Mouse (Mus musculus) ovary, adult 18-20 months (tissue): ENCODE measurements around the gene Oaz2.
A peak's percentile ranks its signal among the peaks of the same experiment; 100 is the strongest.
"Not testable (repeated sequence)": the region's sequence is repeated elsewhere in the genome, so short reads cannot be mapped to it uniquely, and the experiment has no call there.

Source experiments
- DNase-seq: peaks from one replicate; pipeline ENCODE4 v3.0.0; 2022; ENCODE audit warnings: low spot score, mixed read lengths

Gene Oaz2

DNA sequence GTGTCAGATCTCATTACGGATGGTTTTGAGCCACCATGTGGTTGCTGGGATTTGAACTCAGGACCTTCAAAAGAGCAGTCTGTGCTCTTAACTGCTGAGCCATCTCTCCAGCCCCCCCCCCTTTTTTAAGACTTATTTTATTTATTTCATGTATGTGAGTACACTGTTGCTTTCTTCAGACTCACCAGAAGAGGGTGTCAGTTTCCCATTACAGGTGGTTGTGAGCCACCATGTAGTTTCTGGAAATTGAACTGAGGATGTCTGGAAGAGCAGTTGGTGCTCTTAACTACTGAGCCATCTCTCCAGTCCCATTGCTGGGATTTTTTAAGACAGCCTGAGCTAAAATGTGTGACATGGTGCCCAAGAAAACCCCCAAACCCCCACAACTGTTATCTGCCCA lies 15.8 kb upstream of the Oaz2 start:
- not testable (repeated sequence) for DNase-seq

DNA sequence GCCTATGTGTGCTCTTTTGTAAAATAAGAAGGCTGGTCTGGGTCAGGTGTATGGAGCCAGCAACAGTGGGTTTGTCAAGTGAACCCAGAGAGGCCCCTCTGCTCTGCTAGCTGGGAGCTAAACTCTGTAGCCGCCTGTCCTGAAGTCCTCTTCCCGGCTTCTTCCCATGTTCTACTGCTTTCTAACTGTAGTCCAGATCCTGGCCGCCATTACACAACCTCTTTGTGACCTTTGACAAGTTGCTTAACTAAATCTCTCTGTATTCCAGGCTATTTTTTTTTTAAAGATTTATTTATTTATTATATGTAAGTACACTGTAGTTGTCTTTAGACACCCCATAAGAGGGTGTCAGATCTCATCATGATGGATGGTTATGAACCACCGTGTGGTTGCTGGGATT lies 14.1 kb upstream of the Oaz2 start:
- no peak for DNase-seq

DNA sequence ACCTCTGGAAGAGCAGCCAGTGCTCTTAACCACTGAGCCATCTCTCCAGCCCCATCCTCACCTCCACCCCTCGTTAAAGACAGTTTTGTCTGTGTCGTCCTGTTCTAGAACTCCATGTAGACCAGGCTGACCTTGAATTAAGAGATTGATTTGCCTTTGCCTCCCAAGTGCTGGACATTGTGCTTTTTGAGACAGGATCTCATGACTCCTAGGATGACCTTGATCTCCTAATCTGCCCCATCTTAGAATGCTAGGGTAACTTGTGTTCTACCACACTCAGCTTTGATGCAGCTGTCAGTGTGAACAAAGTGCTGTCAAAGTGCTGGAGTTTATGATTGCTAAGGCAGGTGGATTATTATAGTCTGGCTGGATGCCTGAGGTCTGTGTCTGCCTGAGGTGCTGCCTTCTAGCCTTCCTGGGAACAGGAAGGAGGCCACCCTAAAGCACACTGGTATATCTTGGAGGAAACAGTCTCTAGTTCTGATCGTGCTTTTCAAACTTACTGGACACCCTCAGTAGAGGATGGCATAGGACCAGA lies 13.0 kb upstream of the Oaz2 start:
- DNase-seq: no peak

DNA sequence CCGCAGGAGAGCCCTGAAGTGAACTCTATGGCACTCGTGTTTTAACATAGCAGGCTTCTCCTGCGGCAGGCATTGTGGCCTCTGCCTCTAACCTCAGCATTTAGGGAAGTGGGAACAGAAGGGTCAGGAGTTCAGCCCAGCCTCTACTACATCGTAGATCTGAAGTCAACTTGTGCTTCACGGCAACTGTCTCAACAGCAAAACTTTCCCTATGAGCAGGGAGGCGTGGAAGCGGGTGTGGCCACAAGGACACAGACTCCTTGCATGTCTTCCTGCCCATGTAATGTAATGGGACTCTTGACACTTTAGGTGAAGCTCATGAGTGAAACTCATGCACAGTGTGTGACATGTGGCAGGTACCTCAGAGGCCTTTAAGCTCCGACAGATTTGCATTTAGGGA lies 12.3 kb upstream of the Oaz2 start:
- no peak for DNase-seq

DNA sequence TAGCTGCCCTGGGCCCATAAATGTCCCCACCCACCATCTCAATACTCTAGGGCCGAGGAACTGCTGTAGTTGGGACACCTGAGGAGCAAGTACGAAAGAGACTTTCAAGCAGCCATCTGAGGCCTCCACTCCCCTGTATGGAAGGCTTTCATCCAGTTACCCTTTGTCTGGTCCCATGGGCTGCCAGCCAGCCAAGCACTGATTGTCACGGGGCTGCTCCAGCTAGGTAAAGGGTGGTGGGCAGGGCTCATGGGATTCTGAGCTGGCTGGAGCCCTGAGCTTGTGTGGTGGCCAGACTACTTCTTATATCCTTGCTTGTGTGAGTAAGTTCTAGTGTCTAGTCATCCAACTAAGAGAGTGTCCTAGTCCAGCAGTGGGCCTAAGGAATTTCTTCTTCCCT lies 10.6 kb upstream of the Oaz2 start:
- no peak for DNase-seq

DNA sequence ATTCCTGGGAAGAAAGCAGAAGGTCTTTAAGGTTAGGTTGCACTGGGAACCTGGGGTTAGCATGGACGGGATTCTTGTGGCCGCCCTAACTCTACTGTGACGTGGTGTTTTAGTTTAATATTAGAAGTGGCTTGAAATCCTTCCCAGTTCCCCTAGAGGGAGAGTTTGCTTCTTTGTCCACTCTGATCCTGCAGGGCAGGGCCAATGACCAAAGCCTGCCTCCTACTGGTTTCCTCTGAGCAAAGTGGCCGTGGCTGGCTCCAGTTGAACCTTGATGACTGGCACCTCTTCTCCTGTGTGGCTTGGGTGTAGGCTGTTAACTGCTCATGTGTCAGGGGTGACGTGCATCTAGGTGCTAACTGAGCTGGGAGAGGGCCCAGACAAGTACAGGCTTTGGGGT lies 6.8 kb upstream of the Oaz2 start:
- no peak for DNase-seq

DNA sequence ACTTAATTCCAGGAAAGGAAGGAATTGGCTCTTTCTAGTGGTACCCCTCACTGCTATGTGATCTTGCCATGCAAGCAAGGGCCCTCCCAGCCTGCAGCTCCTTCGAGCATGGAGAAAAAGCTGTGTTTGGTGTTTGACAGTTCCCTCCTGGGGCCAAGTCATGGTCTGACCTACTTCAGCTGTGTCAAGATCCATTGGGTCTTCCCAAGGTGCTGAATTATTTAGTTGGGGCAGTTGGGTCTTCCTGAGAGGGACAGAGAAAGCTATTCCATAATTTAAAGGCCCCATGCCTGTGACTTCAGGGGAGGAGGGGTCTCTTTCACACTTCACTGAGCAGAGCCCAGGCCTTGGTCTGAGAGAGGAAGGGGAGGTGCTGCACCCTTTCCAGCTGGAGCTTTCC lies 6.3 kb upstream of the Oaz2 start:
- DNase-seq: no peak

DNA sequence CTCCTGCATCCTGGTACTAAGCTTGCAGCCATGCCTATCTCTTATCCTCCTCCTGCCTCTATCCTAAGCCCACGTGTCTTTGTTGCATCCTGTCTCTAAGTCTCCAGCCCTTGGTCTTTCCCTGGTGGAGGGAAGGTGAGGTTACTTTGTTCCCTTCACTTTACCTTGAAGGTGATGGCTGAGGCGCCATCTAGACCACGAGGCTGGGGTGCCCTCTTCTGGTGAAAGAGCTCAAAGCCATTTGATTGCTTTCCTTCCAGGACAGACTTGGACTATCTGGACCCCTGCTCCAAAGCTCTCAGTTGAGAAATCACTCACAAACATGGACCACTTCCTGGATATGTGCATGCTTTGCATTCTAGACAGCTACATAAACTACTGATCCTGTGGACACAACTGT lies 3.6 kb upstream of the Oaz2 start:
- DNase-seq: no peak

DNA sequence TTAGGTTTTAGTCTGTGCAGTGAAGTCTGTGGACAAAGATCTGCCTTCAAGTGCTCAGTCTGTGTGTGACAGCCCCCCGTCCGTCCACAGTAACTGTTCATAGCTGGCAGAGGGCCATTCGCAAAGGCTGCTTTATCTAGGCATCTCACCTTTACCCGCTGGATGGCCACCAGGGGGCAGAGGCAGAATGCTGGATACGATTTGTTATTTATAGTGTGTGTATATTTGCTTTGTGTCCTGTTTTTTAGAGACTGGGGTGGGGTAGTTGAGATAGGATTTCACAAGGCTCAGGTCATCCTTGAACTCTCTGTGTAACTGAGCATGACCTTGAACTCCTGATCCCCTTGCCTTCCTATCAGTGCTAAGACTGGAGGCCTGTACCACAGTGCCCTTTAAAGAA lies 1.8 kb upstream of the Oaz2 start:
- peak; percentile 37 for DNase-seq

DNA sequence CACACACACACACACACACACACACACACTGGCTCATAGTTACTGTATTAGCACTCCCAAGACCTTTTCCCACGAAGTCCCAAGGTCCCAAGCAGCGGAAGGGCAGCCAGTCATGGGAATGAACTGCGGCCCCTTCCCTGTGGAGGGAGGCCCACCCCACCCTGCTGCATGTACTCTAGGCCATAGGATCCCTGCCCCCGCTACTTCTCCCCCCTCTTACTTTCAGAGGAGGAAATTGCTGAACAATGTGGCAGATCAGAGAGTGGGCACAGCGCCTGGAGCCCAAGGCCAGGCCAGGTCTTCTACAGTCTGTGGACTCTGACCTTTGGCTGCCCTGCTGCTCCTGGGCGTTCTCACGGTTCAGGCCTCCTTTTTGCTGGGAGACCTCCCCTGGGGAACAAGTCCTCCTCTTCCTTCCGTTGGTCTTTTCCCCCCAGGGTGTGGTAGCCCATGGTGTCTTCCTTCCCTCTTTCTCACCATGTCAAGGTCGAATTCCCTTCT lies 3.7 kb downstream of the Oaz2 start:
- peak; percentile 41 for DNase-seq

DNA sequence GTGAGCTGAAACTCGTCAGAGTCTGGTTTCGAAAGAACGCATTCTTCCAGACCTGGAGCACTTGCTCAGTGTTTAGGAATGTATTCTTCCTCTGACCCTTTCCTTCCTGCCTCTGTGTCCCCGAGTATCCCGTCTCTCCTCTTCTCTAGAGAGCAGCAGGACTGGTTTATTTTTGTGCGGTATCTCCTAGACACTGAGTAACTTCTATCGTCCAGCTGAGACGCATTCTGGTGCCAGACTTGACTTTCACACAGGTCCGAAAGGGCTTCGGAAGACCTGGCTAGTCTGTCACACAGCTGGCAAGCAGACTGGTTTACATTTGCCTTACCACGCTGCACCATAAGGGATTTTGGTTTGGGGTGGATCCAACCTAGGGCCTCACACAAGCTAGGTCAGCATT lies 5.2 kb downstream of the Oaz2 start:
- DNase-seq: no peak

DNA sequence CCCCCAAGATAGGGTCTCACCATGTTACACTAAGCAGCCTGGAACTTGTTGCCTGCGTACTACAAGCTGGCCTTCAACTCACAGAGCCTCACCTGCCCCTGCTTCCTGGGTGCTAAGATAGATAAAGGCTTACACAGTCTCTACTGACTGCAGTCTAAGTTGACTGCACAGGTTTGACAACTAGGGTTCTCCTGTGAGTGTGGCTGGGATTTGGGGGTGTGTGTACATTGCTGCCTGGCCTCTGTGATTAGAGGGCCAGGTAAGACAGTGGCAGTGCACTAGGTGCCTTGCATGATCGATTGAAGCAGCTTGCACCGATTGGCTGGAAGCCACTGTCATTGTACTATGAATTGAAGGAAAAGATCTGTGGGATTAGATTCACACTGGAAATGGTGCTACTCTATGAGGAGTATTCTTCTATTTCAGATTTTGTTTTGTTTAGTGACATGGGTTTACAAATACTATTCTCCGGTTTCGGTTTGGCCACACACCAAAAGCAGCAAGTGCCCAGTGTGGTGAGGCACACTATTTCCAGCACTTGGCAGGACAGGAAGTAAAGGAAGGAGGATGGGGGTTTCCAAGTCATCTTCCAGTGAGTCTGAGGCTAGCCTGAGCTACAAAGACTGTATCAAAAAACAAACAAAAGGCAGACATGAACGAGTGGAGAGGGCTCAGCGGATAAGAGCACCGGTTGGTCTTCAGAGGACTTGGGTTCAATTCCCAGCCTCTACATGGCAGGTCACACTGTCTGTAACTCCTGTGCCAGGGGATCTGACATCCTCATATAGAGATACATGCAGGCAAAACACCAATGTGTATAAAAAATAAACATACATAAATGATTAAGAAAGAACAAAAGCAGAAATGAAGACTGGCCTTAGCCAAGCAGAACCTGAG lies 7.9 kb downstream of the Oaz2 start:
- DNase-seq: no peak

DNA sequence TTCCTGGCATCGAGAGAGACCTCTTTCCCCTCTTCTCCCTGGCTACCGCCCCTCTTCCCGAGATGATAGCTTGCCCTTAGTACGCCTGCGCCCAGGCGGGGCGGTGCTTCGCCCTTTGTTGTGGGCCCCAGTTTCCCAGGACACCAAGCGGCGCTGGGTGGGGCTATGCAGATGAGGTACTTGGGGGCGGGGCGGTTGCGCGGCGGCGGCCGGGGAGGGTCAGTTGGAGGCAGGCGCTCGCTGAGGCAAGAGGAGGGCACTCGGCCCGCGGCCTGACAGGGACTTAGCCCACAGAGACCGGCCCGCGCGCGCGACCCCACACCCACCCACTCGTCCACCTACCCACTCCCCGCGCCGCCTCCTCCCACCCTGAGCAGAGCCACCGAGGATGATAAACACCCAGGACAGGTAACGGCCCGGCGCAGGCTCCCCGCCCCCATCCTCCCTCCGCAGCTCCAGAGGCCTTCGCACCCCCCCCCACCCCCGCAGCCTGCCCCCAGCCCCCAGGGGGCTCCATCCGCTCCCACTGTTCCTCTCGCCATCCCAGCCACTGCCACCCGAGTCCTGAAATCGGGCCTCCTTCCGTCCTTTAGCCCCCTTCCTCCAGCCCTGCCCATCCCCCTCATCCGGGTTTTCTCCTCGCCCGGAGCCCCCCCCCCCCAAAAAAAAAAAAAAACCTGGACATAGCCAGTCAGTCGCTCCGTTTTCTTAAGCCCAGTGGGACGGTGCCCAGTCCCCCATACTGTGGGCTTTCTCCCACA lies 8.7 kb downstream of the Oaz2 start:
- peak; percentile 95 for DNase-seq

DNA sequence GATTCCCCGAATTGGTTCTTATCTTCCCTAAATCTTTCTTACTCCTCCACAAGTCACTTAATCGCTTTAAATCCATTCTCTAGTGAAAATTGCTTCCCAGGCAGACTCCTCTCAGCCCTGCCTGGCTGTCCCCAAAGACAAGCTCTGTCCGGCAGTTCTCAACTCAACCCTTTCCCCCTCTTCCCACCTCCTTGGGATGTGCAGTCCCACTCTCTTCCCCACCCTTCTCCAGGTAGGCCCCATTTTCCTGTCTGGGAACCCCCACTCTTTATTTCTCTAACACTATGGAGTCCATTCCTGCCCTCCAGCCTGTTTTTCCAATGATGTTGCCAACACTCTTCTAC lies 9.3 kb downstream of the Oaz2 start:
- no peak for DNase-seq

DNA sequence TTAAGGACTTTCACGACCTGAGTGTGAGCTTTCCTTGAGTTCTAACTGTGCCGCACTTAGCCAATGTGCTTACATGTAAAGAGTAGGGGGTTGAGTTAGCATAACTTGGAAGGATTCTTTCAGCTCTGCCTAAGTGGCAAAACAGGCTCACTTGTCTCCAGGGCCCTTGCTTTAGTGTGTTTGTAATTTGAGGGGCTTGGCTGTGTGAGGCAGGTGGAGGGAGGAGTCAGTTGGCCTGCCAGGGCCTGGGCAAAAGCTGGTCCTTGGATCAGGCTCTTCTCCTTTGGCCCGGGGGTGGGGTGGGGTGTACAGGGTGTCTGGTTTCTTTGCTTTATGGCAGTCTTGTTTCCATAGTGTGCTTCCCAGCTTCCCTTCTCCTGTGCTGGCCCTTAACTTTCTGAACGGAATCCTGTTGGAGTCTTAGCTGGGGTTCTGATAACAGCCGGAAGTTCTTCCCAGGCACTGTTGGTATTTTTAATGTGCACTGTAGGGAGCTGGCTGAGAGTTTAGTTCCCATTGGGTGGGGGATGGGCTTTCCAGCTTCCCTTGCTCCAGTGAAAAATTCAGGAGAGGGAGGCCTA lies 11.5 kb downstream of the Oaz2 start:
- peak; percentile 32 for DNase-seq

DNA sequence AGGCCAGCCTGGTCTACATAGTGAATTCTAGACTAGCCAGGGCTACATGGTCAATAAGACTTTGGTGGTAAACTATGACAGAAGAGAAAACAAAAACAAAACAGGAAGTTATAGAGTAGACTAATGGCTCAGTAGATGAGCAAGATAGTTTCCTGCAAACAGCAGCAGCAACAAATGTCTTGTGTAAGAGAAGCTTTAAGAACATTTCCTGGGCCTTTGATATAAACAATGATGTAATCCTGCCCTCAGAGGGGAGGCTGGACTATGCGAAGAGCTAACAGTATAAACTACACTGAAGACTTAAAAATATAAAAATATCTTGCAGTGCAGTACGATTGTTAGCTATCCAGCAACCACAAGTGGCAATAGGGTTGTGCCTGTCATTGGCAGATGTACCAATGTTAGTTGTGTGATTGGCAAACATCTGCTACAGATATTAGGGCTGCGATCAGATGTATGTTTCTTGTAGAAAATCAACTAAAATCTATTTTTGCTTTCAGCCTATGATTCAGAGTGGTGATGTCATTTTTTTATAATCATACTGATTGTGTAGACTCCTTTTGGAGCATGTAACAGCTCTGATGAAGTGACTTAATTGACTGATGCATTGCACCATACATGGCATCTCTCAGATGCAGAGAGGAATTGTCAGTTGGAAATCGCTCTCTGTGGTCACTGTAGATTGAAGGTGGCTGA lies 13.3 kb downstream of the Oaz2 start:
- DNase-seq: no peak

DNA sequence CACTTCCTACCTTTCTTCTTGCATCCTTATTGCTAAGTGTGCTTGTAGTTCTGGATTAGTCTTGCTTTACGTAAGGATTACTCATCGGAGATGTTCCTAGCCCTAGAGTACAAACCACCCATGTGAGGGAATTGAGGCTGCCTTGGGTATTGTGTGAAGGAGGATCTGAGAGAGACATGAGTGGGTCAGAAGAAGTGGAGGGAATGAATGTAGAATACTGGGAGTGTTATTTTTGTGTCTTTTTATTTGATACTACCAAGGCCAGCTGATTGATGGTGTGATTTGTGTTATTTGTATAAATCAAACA lies 13.8 kb downstream of the Oaz2 start:
- DNase-seq: no peak

DNA sequence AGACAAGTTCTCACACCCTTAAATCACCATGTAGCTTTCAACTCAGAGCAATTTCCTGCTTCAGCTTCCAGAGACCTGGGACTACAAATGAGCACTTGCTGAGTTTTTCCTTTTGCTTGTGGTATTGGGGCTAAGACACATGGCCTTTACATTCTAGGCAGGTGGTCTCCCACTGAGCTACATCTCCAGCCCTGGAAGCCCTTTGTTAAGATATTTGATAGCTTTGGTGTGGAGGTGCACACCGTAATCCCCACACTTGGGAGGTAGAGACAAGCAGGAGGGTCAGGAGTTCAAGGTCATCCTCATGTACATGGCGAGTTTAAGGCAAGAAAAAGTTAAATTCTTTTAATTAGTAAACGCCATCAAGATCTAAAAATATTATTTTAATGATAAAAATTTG lies 14.4 kb downstream of the Oaz2 start:
- no peak for DNase-seq

DNA sequence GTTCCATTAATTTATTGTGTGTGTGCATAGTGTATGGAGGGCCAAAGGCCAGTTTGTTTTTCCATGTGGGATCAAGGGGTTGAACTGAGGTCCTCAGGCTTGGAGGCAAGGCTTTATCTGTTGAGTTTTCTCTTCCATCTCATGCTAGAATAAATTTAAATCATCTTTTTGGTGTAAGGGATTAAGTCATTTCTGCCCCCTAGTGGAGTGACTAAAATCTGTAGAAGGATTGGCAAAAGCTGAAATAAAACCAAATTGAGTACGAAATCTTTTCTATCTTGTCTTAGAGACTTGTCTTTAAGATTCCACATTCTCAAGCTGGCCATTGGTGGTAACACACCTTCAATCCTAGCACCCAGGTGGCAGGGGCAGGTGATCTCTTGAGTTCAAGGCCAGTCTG lies 15.2 kb downstream of the Oaz2 start:
- no peak for DNase-seq

DNA sequence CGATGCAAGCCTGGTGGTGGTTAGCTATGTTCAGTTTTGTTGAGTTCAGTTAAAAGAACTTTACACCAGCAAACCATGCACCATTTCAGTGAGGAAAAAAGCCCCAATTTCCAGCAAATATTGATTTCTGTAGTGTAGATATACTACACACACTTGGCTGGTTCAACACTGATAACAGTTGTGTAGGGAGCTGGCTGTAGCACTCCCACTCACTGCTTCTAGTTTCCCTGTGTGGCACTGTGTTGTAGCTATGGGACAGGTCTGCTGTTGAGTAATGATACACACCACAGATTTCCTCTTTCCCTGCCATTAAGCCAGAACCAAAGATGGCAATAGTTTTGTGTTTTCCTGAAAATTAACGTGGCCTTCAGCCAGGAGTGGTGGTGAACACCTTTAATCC lies 16.9 kb downstream of the Oaz2 start:
- no peak for DNase-seq

DNA sequence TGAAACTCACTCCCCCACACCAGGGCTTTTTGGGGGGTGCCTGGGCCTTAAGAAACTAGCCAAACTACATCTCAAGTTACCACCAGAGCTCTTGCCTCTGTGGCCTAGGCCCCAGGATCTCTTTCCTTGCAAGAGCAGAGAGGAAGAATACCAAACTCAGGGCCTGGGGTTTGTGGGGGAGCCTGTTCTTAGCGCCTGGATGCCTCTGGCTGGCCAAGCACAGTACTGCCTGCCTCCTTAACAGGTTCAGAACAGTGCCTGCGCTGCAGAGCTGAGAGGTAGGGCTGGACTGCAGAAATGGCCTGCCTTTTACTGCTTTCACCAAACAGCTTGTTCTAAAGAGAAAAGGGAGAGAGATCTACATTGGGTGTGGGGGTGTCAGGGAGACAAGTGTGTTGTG lies 22.1 kb downstream of the Oaz2 start:
- DNase-seq: not testable (repeated sequence)

DNA sequence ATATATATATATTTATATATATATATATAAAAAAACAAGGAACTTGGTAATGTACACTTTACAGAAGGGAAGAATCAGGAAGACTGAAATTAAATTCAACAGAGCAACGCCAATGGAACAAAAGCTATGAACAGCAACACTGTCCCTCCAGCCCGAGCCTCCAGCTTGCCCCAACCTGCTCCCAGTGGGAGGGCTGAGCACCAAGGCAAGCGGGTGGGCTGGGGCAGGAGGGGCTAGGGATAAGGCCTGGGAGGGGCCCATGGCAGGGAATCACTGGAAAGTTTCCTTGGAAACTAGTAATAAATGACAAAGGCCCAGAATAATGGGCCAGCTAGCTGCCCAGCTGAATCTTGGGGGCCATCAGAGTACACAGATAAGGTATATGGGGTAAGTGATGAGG lies 24.7 kb downstream of the Oaz2 start:
- DNase-seq: no peak
